Mouse (Mus musculus) limb, embryonic 14.5 days (tissue): ENCODE data around the gene Slc16a11. TPM values are rescaled to one million over a fixed set of nuclear protein-coding genes. Genes with fewer than 3 reads are reported as not detected.

Experiments used
- ATAC-seq: fragments of 200-750 bp; cut with Nextera tagmentation; 2 replicates; pipeline ENCODE4 v1.8.0; 2017; ENCODE audit warnings: low read depth, moderate number of reproducible peaks, moderate TSS enrichment; ENCODE audit not compliant: low FRiP score
- DNase-seq: peaks from one replicate; pipeline ENCODE4 v3.0.0-alpha.2; 2015; ENCODE audit warnings: low spot score
- H3K27ac ChIP-seq: fragments of 300-500 bp; sonication (generic); replicated peaks from 2 replicates; pipeline ENCODE4 v1.5.1; 2014; ENCODE audit warnings: low read depth, mild to moderate bottlenecking, low read length, moderate library complexity, mixed read lengths
- H3K27me3 ChIP-seq: fragments of 300-500 bp; sonication (generic); 2 replicates; pipeline ENCODE4 v1.6.1; 2014; ENCODE audit warnings: low read length, mixed read lengths; ENCODE audit not compliant: control insufficient read depth, insufficient read depth
- H3K36me3 ChIP-seq: fragments of 300-500 bp; sonication (generic); 2 replicates; pipeline ENCODE4 v1.6.1; 2014; ENCODE audit warnings: mild to moderate bottlenecking, low read length, moderate library complexity, mixed read lengths; ENCODE audit not compliant: control insufficient read depth, insufficient read depth
- H3K4me1 ChIP-seq: fragments of 300-500 bp; sonication (generic); 2 replicates; pipeline ENCODE4 v1.6.1; 2014; ENCODE audit warnings: antibody characterized with exemption, low read length, mixed read lengths; ENCODE audit not compliant: control insufficient read depth, insufficient read depth
- H3K4me2 ChIP-seq: fragments of 300-500 bp; sonication (generic); replicated peaks from 2 replicates; pipeline ENCODE4 v1.6.1; 2014; ENCODE audit warnings: low read depth, mild to moderate bottlenecking, low read length, moderate library complexity; ENCODE audit not compliant: severe bottlenecking
- H3K4me3 ChIP-seq: fragments of 300-500 bp; sonication (generic); replicated peaks from 2 replicates; pipeline ENCODE4 v1.5.1; 2014; ENCODE audit warnings: low read length
- H3K9ac ChIP-seq: fragments of 300-500 bp; sonication (generic); 2 replicates; pipeline ENCODE4 v1.6.1; 2014; ENCODE audit warnings: mild to moderate bottlenecking, low read depth, low read length, moderate library complexity; ENCODE audit not compliant: severe bottlenecking
- H3K9me3 ChIP-seq: fragments of 300-500 bp; sonication (generic); 2 replicates; pipeline ENCODE4 v1.6.1; 2016; ENCODE audit warnings: low read length; ENCODE audit not compliant: control insufficient read depth
- POLR2A ChIP-seq: fragments of 200-500 bp; IDR thresholded peaks from 2 replicates; pipeline ENCODE4 v1.8.0; 2012; ENCODE audit warnings: inconsistent platforms, mild to moderate bottlenecking, moderate library complexity, borderline replicate concordance; ENCODE audit not compliant: insufficient read depth, insufficient read length; ENCODE audit errors: extremely low read depth
- WGBS: fragments of 180-500 bp; shearing (Covaris S2); extraction: QIAGEN DNeasy Blood & Tissue Kit; methylation state at CpG from one replicate; pipeline ENCODE4 v1.1.7; 2014; 5-methylcytosine and 5-hydroxymethylcytosine counted together
- polyA plus RNA-seq, 2 experiments: library from polyadenylated mRNA; depleted of rRNA in 1 of 2; stranded (reverse) in 1 of 2; unstranded in 1 of 2; fragments of >200 nt; fragmentation: Nextera tagmentation in 1 of 2; extraction: Ambion mirVana in 1 of 2; gene quantifications; 2 replicates each; pipeline versions ENCODE4 v1.2.1 to v1.2.3; 2012 to 2014

The Slc16a11 gene
- polyA plus RNA-seq, 2 experiments: 0.47 to 1.3 TPM

DNA sequence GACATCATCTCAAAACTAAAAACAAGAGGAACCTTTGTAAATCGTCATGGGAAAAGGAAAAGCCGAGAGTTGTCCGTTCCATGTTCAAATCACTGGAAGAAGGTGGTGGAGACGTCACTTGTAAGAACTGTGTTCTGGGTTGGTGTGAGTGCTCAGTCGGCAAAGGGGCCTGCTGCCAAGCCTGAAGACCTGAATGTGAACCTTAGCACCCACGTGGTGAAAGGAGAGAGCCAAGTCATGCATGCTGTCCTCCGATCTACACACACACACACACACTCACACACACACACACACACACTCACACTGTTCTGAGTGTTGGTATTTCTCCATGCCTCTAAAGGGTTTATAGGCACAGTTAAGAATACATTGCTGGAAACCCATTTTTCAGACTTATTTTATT, 41.4 kb upstream of the Slc16a11 start:
- DNase-seq: no peak
- no peak for ATAC-seq
- Histone ChIP-seq H3K4me3 (no peak overlapping the region), H3K36me3 (no peaks in the 10 kb centered on the region), H3K27ac (no peak overlapping the region), H3K9me3 (no peaks in the 10 kb centered on the region), H3K4me2 (no peak overlapping the region), H3K27me3 (no peaks in the 10 kb centered on the region), H3K4me1 (0 out of 2 replicates have a peak, but pooled peaks cover 2% of the 10 kb centered on the region), H3K9ac (no peak overlapping the region)
- TF ChIP-seq POLR2A: no peak
- WGBS: 74% methylated on average over 7 of the region's 7 CpGs

DNA sequence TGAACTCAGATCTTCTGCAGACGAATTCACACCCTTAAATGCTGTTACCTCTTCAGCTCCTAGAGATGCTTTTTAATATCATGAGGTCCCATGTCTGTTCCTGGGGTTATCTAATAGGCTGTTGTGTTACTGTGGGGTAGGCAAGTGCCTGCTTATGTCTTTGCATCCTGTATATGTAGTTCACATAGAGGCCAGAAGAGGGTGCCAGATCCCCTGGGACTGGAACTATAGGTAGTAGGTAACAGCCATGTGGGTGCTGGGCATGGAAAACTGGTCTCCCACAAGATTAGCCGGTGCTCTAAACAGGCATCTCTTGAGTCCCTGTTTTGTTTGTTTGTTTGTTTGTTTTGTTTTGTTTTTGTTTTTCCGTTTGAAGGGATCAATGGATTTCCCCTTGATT, 40.7 kb upstream of the Slc16a11 start:
- Histone ChIP-seq H3K9me3 (no peaks in the 10 kb centered on the region), H3K36me3 (no peaks in the 10 kb centered on the region), H3K27me3 (no peaks in the 10 kb centered on the region), H3K4me2 (no peak overlapping the region), H3K4me3 (no peak overlapping the region), H3K27ac (no peak overlapping the region), H3K4me1 (0 out of 2 replicates have a peak, but pooled peaks cover 2% of the 10 kb centered on the region), H3K9ac (no peak overlapping the region)
- no peak for DNase-seq
- no peak for ATAC-seq
- 47% methylated on average over 3 of the region's 3 CpGs for WGBS
- TF ChIP-seq POLR2A: no peak

GRCm38 (mm10) chr11:70172298-70172697, 40.3 kb upstream of the Slc16a11 start:
- Histone ChIP-seq H3K27ac (no peak overlapping the region), H3K4me2 (no peak overlapping the region), H3K9ac (no peak overlapping the region), H3K4me3 (no peak overlapping the region), H3K4me1 (0 out of 2 replicates have a peak, but pooled peaks cover 2% of the 10 kb centered on the region), H3K27me3 (no peaks in the 10 kb centered on the region), H3K9me3 (no peaks in the 10 kb centered on the region), H3K36me3 (no peaks in the 10 kb centered on the region)
- WGBS: 56% methylated on average over 5 of the region's 5 CpGs
- no peak for DNase-seq
- ATAC-seq: no peak
- no peak for TF ChIP-seq POLR2A

DNA sequence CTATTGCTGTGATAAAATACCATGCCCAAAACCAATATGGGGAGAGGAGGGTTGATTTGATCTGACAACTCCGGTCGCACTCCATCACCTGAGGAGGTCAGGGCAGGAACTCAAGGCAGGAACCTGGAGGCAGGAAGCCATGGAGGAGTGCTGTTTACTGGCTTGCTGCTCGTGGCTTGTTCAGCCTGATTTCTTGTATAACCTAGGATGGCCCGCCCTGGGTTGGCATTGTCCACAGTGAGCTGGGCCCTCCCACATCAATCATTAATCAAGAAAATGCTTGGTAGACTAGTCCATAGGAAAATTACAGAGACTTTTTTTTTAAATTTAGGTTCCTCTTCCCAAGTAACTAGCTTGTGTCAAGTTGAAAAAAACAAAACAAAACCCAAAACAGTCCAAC, 38.1 kb upstream of the Slc16a11 start:
- Histone ChIP-seq H3K4me3 (no peak overlapping the region), H3K9ac (no peak overlapping the region), H3K27ac (no peak overlapping the region), H3K4me1 (no peaks in the 10 kb centered on the region), H3K9me3 (no peaks in the 10 kb centered on the region), H3K27me3 (no peaks in the 10 kb centered on the region), H3K4me2 (no peak overlapping the region), H3K36me3 (no peaks in the 10 kb centered on the region)
- ATAC-seq: no peak
- no peak for DNase-seq
- 77% methylated on average over 4 of the region's 4 CpGs for WGBS
- no peak for TF ChIP-seq POLR2A

GRCm38 (mm10) chr11:70177647-70178046, 34.9 kb upstream of the Slc16a11 start:
- Histone ChIP-seq H3K36me3 (no peaks in the 10 kb centered on the region), H3K4me3 (no peak overlapping the region), H3K4me1 (no peaks in the 10 kb centered on the region), H3K27ac (no peak overlapping the region), H3K9ac (no peak overlapping the region), H3K9me3 (no peaks in the 10 kb centered on the region), H3K27me3 (no peaks in the 10 kb centered on the region), H3K4me2 (no peak overlapping the region)
- DNase-seq (no peak), ATAC-seq (no peak)
- no peak for TF ChIP-seq POLR2A
- WGBS: 75% methylated on average over 8 of the region's 8 CpGs

- no peaks in the 10 kb centered on the region for H3K4me1 ChIP-seq
- H3K9me3 ChIP-seq: no peaks in the 10 kb centered on the region
- no peaks in the 10 kb centered on the region for H3K36me3 ChIP-seq
- 87% methylated on average over 11 of the region's 11 CpGs for WGBS
- no peak for TF ChIP-seq POLR2A
- H3K27ac ChIP-seq: no peak overlapping the region
- no peak overlapping the region for H3K4me2 ChIP-seq
- no peak overlapping the region for H3K9ac ChIP-seq
- ATAC-seq (no peak), DNase-seq (no peak)
- no peak overlapping the region for H3K4me3 ChIP-seq
- H3K27me3 ChIP-seq: no peaks in the 10 kb centered on the region
Observed at GRCm38 (mm10) chr11:70178311-70178710, 34.2 kb upstream of the Slc16a11 start.
